Mouse (Mus musculus): ENCODE data around the gene Agbl5. TPM values are rescaled to one million over a fixed set of nuclear protein-coding genes. Genes with fewer than 3 reads are reported as not detected.
A peak's percentile ranks its signal among the peaks of the same experiment; 100 is the strongest.

Gene Agbl5
- total and polyA plus RNA-seq, 3 experiments, result 9.9 to 65.8 (median 48.5) TPM

GRCm38 (mm10) chr5:30916841-30917240 is 28.3 kb downstream of the Agbl5 start:
- Histone ChIP-seq H3K4me1 (ENCODE audit: insufficient read depth, low read depth, low read length) (peaks cover 68% of the 10 kb centered on the region), H3K4me3 (ENCODE audit: low read depth, low read length) (no peak overlapping the region), H3K27me3 (ENCODE audit: insufficient read depth, low read length) (peaks cover 76% of the 10 kb centered on the region), H3K36me3 (replicated peaks) (no peaks in the 10 kb centered on the region), H3K9me3 (replicated peaks) (no peaks in the 10 kb centered on the region)
- TF ChIP-seq GATA1 (IDR thresholded peaks at IDR 0.05; ENCODE audit: borderline replicate concordance, low read length), result no peak
- TF ChIP-seq GATA2 (IDR thresholded peaks at IDR 0.05; ENCODE audit: borderline replicate concordance, low read depth, low read length), result no peak
- no peak for TF ChIP-seq CTCF (IDR thresholded peaks at IDR 0.05; ENCODE audit: low read depth, low read length)
- no peak for TF ChIP-seq TAL1 (conservative IDR thresholded peaks at IDR 0.05; ENCODE audit: low read depth, low read length)
- no peak for TF ChIP-seq POLR2AphosphoS5 (IDR thresholded peaks at IDR 0.05; ENCODE audit: insufficient replicate concordance, low read depth, low read length)
- no peak for DNase-seq (ENCODE audit: low spot score)
- ATAC-seq (ENCODE audit: extremely low read depth, insufficient number of reproducible peaks, low FRiP score, poor library complexity, severe bottlenecking), result no peak

- Histone ChIP-seq H3K4me3 (ENCODE audit: low read depth, low read length) (no peak overlapping the region), H3K27me3 (ENCODE audit: insufficient read depth, low read length) (peaks cover 71% of the 10 kb centered on the region), H3K36me3 (replicated peaks) (no peaks in the 10 kb centered on the region), H3K4me1 (ENCODE audit: insufficient read depth, low read depth, low read length) (peaks cover 69% of the 10 kb centered on the region), H3K9me3 (replicated peaks) (no peaks in the 10 kb centered on the region)
- no peak for ATAC-seq (ENCODE audit: extremely low read depth, insufficient number of reproducible peaks, low FRiP score, poor library complexity, severe bottlenecking)
- DNase-seq (ENCODE audit: low spot score), result no peak
- no peak for TF ChIP-seq GATA2 (IDR thresholded peaks at IDR 0.05; ENCODE audit: borderline replicate concordance, low read depth, low read length)
Observed at GRCm38 (mm10) chr5:30917348-30917747, 28.9 kb downstream of the Agbl5 start.

- peaks cover 69% of the 10 kb centered on the region for H3K4me1 ChIP-seq (ENCODE audit: insufficient read depth, low read depth, low read length)
- peaks cover 64% of the 10 kb centered on the region for H3K27me3 ChIP-seq (ENCODE audit: insufficient read depth, low read length)
- no peaks in the 10 kb centered on the region for H3K36me3 ChIP-seq (replicated peaks)
- H3K4me3 ChIP-seq (ENCODE audit: low read depth, low read length), result no peak overlapping the region
- H3K9me3 ChIP-seq (replicated peaks), result no peaks in the 10 kb centered on the region
- TF ChIP-seq TAL1 (conservative IDR thresholded peaks at IDR 0.05; ENCODE audit: low read depth, low read length) (no peak), GATA1 (IDR thresholded peaks at IDR 0.05; ENCODE audit: borderline replicate concordance, low read length) (no peak), CTCF (IDR thresholded peaks at IDR 0.05; ENCODE audit: low read depth, low read length) (no peak), POLR2AphosphoS5 (IDR thresholded peaks at IDR 0.05; ENCODE audit: insufficient replicate concordance, low read depth, low read length) (no peak), GATA2 (IDR thresholded peaks at IDR 0.05; ENCODE audit: borderline replicate concordance, low read depth, low read length) (no peak)
- ATAC-seq (ENCODE audit: extremely low read depth, insufficient number of reproducible peaks, low FRiP score, poor library complexity, severe bottlenecking), result no peak
- DNase-seq (ENCODE audit: low spot score), result no peak
Observed at GRCm38 (mm10) chr5:30917891-30918670, 29.6 kb downstream of the Agbl5 start.

GRCm38 (mm10) chr5:30918691-30919090 is 30.2 kb downstream of the Agbl5 start:
- ATAC-seq (ENCODE audit: extremely low read depth, insufficient number of reproducible peaks, low FRiP score, poor library complexity, severe bottlenecking) (no peak), DNase-seq (ENCODE audit: low spot score) (no peak)
- no peaks in the 10 kb centered on the region for H3K9me3 ChIP-seq (replicated peaks)
- no peaks in the 10 kb centered on the region for H3K36me3 ChIP-seq (replicated peaks)
- H3K4me1 ChIP-seq (ENCODE audit: insufficient read depth, low read depth, low read length), result peaks cover 65% of the 10 kb centered on the region
- TF ChIP-seq TAL1 (conservative IDR thresholded peaks at IDR 0.05; ENCODE audit: low read depth, low read length), result no peak
- TF ChIP-seq GATA2 (IDR thresholded peaks at IDR 0.05; ENCODE audit: borderline replicate concordance, low read depth, low read length), result no peak
- no peak for TF ChIP-seq POLR2AphosphoS5 (IDR thresholded peaks at IDR 0.05; ENCODE audit: insufficient replicate concordance, low read depth, low read length)
- TF ChIP-seq CTCF (IDR thresholded peaks at IDR 0.05; ENCODE audit: low read depth, low read length), result no peak
- TF ChIP-seq GATA1 (IDR thresholded peaks at IDR 0.05; ENCODE audit: borderline replicate concordance, low read length), result no peak
- H3K4me3 ChIP-seq (ENCODE audit: low read depth, low read length), result no peak overlapping the region
- H3K27me3 ChIP-seq (ENCODE audit: insufficient read depth, low read length), result peaks cover 58% of the 10 kb centered on the region

- ATAC-seq (ENCODE audit: extremely low read depth, insufficient number of reproducible peaks, low FRiP score, poor library complexity, severe bottlenecking) (no peak), DNase-seq (ENCODE audit: low spot score) (no peak)
- no peaks in the 10 kb centered on the region for H3K9me3 ChIP-seq (replicated peaks)
- peaks cover 12% of the 10 kb centered on the region for H3K36me3 ChIP-seq (replicated peaks)
- H3K27me3 ChIP-seq (ENCODE audit: insufficient read depth, low read length), result peaks cover 46% of the 10 kb centered on the region
- peaks cover 55% of the 10 kb centered on the region for H3K4me1 ChIP-seq (ENCODE audit: insufficient read depth, low read depth, low read length)
- H3K4me3 ChIP-seq (ENCODE audit: low read depth, low read length), result peak overlapping the region; percentile 78; the same call in 1 of the 2 replicates
- TF ChIP-seq CTCF (IDR thresholded peaks at IDR 0.05; ENCODE audit: low read depth, low read length) (no peak), TAL1 (conservative IDR thresholded peaks at IDR 0.05; ENCODE audit: low read depth, low read length) (no peak)
Observed at GRCm38 (mm10) chr5:30919831-30920614, 31.5 kb downstream of the Agbl5 start.

GRCm38 (mm10) chr5:30920621-30921020 is 32.1 kb downstream of the Agbl5 start:
- TF ChIP-seq TAL1 (conservative IDR thresholded peaks at IDR 0.05; ENCODE audit: low read depth, low read length) (no peak), CTCF (IDR thresholded peaks at IDR 0.05; ENCODE audit: low read depth, low read length) (no peak), GATA2 (IDR thresholded peaks at IDR 0.05; ENCODE audit: borderline replicate concordance, low read depth, low read length) (no peak), POLR2AphosphoS5 (IDR thresholded peaks at IDR 0.05; ENCODE audit: insufficient replicate concordance, low read depth, low read length) (no peak), GATA1 (IDR thresholded peaks at IDR 0.05; ENCODE audit: borderline replicate concordance, low read length) (no peak)
- Histone ChIP-seq H3K27me3 (ENCODE audit: insufficient read depth, low read length) (peaks cover 41% of the 10 kb centered on the region), H3K9me3 (replicated peaks) (no peaks in the 10 kb centered on the region), H3K4me3 (ENCODE audit: low read depth, low read length) (peak overlapping the region; percentile 78), H3K4me1 (ENCODE audit: insufficient read depth, low read depth, low read length) (peaks cover 50% of the 10 kb centered on the region), H3K36me3 (replicated peaks) (peaks cover 17% of the 10 kb centered on the region)
- DNase-seq (ENCODE audit: low spot score) (no peak), ATAC-seq (ENCODE audit: extremely low read depth, insufficient number of reproducible peaks, low FRiP score, poor library complexity, severe bottlenecking) (no peak)

All from G1E (cell line).